Mouse (Mus musculus): Measurements from ENCODE around the gene Cavin1. TPM values are rescaled to one million over a fixed set of nuclear protein-coding genes. Genes with fewer than 3 reads are reported as not detected.
A peak's percentile ranks its signal among the peaks of the same experiment; 100 is the strongest.

The Cavin1 gene
- total RNA-seq, 1 experiment from 2014 or later, result 8.4 TPM

DNA sequence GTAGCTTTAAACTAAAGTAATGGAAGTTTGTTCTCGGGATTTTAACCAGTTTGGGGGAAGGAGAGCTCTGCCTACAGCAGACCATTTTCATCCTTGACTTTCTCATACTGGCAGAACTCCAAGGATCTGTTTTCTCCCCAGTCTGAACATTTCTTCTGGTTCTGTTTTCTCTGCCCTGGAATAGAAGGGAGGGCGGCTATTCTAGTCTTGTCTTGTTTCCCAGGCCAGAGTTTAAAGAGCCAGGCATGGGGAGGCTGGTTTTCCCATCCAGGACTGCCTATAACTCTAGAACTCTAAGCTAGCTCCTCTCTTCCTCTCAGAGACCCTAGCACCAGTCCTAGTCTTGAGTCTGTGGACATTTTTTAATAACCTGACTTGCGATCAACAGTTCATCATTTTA is 10.9 kb downstream of the Cavin1 start:
- no peak for ATAC-seq (replicated peaks; ENCODE audit: low read depth, poor library complexity, severe bottlenecking)

DNA sequence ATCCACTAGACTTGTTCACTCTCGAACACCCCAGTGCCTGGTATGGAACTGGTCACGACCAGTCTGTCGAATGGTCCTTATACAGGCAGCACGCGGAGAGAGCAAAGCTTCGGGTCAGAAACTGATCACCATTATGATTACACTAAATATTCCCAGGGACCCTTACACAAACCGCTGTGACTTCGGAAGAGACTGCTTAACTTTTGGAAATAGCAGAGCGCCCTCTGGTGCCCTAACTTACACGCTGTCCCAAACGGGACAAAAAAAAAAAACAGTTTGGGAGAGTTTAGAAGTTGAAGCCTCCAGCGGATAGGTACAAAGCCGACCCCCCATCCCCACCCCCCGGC is 11.2 kb downstream of the Cavin1 start:
- peak; percentile 24; the same call in 1 of the 2 replicates for ATAC-seq (replicated peaks; ENCODE audit: low read depth, poor library complexity, severe bottlenecking)

DNA sequence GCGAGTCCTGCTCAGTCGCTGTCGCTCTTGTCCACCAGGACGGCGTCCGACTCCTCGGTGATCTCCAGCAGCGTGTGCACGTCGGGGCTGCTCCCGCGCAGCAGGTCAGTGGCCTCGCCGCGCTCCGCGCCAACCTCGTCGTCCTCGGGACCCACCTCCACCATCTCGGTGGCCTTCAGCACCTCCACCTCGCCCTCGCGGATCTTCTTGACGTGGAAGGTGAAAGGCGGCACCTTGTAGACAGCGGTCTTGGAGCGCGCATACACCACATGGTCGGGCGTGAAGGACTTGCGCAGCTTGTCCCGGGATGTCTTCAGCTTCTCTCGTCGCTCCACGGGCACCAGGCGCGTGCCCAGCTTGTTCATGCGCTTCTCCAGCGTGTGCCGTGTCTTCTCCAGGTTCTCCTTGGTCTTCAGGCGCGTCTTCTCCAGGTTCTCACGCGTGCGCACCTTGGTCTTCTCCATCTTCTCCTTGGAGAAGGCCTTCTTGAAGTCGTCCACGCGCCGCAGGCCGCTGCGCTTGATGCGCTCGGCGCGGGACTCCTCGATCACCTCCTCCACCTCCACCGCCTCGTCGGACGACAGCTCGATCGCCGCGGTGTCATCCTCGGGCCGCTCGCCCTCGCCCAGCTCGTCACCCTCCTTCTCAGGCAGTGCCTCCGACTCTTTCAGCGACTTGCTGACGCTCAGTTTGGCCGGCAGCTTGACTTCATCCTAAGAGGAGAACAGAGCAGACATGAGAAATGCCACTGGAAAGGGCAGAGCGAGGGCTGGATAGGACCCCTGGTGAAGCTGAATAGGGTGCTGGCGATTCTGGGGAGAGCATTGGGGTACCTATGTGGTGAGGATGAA is 11.8 kb downstream of the Cavin1 start:
- ATAC-seq (replicated peaks; ENCODE audit: low read depth, poor library complexity, severe bottlenecking), result no peak

DNA sequence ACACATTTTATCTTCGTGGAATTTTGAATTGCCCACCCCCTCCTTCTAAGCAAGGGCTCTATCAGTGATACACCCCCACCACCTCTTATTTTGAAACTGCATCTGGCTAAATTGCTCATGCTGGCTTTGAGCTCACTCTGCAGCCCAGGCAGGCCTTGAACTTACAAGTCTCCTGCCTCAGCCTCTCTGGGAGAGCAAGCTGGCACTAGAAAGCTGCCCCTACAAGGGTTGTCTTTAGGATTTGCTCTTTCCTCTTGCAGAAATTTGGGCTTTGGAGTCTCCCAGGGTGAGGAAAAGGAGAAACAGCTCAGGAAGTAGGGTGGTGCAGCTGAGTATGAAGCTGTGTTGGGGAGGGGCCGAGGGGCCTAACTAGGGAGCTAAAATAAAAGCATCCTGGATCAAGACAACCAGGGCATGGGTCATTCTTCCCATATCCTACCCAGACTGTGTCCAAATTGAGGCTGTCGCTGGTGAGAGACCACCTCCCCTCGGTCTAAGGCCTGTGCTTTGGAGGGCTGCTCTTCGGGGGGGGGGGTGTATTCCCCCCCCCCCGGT is 12.7 kb downstream of the Cavin1 start:
- ATAC-seq (replicated peaks; ENCODE audit: low read depth, poor library complexity, severe bottlenecking), result no peak

DNA sequence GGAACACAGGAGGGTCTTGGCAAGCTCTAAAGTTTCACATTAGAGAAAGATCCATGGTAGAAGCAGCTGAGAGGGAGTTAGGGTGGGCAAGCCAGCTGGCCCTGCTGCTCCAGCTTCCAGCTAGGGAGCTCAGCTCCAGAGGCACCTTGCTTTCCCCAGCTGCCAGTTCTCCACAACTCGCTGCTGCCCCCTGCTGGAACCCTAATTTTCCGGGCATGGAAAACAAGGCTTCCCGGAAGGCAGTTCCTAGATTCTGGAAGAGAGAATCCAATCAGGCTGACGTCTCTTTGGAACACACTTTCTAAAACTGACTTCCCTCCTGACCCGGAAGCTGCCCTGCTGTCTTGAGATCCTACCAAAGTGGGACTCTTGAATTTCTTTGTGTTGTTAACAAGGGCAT is 13.4 kb downstream of the Cavin1 start:
- 0 out of 2 replicates have a peak, but pooled peaks have one; percentile 26 for ATAC-seq (replicated peaks; ENCODE audit: low read depth, poor library complexity, severe bottlenecking)

DNA sequence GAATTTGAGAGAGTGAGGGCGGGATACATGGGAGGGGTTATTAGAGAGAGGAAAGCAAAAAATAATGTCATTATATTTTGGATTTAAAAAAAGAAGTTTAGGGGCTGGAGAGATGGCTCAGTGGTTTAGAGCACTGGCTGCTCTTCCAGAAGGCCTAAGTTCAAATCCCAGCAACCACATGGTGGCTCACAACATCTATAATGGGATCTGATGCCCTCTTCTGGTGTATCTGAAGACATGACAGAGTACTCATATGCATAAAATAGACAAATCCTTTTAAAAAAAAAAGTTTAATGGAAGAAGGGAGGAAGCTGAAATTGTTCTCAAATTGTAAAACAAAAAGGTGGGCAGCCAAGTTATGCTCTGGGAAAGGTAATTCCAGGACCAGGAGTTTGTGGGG is 21.1 kb downstream of the Cavin1 start:
- ATAC-seq (replicated peaks; ENCODE audit: low read depth, poor library complexity, severe bottlenecking), result no peak

DNA sequence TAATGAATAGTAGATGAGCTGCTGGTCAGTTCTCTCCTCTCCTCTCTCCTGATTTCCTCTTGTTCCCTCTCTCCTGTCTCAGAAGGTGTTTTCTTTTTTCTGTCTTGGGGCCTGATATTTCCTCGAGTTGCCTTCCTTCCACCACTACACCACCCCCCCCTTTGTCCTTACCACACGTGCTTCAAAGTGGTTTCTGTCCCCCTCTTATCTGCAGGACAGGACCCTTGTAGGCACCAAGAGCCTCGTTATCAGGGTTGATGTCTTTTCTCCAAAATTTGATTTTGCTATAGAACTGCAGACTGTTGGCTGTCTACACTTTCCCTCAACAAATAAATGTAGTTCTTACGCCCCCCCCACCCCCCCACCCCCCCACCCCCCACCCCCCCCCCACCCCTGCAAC is 22.4 kb downstream of the Cavin1 start:
- no peak for ATAC-seq (replicated peaks; ENCODE audit: low read depth, poor library complexity, severe bottlenecking)

DNA sequence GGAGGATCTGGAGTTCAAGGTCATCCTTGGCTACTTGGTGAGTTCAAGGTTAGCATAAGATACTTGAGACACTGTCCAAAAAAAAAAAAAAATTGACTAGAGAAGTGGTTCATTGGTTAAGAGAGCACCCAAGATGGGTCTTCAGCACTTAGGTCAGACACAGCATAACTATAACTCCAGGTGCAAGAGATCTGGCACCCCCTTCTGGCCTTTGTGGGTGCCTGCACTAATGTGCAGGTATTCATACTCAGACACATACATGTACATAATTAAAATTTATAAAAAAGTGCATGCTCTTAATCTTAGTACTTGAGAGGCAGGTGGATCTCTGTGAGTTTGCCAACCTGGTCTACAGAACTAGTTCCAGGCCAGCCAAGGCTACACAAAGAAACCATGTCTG is 23.1 kb downstream of the Cavin1 start:
- ATAC-seq (replicated peaks; ENCODE audit: low read depth, poor library complexity, severe bottlenecking), result peak; percentile 39; the same call in 1 of the 2 replicates

DNA sequence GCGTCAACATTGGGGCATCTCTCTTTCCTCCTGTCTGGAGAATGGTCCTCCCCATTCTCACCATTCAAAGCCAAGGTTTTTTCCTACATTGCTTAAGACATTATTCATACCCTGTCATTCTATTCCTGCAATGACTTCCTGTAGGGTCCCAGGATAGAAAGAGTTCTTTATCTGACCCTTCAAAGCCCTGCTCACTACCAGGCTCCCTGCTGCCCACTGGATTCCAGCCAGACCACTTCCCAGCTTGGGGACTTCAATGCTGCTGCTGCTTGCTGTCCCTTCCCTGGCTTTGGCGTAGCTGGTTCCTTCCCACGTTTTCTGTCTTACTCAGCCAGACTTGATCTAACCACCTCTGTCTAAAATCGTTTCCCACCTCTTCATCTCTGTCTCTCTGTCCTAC is 23.8 kb downstream of the Cavin1 start:
- ATAC-seq (replicated peaks; ENCODE audit: low read depth, poor library complexity, severe bottlenecking), result peak; percentile 50

DNA sequence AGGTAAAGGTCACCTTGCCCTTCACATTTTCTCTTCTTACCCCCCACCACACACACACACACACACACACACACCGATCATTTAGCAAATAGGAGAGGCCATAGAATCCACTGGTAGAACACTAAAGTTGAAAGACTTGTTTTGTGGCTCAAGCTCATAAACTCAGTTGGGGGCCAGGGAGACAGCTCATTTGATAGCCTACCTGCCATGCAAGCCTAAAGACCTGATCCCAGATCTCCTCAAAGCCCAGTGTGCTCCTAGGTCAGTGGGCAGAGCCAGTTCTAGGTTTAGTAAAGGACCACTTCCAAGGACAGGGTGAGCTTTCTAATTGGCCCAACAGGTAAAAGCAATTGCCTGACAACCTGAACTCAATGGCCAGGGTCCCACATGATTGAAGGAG is 28.3 kb downstream of the Cavin1 start:
- ATAC-seq (replicated peaks; ENCODE audit: low read depth, poor library complexity, severe bottlenecking), result no peak

DNA sequence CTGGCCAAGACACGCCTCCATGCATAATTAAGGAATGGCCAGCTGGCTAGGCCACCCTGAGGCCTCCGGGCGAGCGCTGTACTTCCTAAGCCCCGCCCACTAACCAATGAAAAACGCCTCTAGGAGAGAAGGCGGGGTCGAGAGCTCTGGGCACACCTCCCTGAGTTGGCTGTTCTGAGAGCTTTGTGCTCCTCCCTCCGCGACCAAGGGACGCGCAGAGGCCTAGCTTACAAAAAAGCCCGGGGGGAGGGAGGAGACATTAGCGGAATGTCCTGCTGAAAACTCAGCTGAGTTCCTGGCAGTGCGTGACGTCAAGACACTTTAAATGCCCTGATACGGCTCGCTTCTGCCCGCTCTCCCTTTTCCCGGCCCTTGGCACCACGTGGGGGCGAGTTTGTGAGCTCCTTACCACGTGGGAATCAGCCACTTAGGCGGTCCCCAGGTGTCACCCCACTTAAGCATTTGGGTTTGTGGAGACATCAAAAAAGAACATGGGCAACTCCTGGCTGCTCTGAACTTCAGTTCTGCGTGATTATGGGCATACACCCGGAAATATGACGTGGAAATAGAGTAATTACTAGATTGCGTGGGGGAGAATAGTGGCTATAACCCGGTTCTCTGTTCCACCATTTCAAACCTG is 31.1 kb downstream of the Cavin1 start, which contains the start of gene Stat3:
Gene Stat3 (minus strand): TSS at position 29 of the 640 bp plus-strand sequence.
- ATAC-seq (replicated peaks; ENCODE audit: low read depth, poor library complexity, severe bottlenecking), result peak; percentile 84

DNA sequence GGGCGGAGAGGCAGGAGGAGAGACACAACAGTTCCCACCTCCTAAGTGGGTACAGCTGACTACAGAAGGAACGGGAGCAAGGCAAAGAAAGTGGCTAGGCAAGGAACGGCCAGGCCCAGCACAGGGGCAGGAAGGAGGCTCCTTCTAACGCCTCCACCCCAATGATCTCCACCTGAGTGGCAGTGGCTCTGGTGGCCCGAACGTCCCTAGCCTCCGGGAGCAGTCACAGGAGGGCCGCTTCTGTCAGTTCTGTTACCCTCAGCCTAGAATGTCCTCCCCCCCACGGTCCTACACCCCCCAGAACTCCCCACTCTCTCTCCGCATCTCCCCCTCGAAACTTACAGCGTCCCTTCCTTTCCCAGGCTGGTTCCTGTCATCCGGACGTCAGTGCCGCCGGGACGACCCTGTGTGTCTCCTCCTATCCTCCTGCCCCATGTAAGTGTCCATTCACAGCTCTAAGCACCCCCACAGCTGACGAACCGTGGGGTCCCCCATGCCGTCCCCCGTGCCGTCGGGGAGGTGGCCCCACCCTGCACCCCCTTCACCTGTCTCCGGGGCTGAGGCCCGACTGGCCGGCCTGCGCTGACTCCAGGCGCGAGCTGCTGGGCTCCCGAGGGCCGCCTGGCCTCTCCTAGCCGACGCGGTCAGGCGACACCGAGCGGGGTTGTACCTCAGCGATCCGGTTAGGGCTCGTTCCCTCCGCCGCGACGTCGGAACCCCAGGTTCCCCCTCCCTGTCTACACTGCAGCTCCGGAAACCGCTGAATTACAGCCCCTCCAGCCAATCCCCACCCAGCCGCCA is 31.8 kb downstream of the Cavin1 start:
- ATAC-seq (replicated peaks; ENCODE audit: low read depth, poor library complexity, severe bottlenecking), result no peak

DNA sequence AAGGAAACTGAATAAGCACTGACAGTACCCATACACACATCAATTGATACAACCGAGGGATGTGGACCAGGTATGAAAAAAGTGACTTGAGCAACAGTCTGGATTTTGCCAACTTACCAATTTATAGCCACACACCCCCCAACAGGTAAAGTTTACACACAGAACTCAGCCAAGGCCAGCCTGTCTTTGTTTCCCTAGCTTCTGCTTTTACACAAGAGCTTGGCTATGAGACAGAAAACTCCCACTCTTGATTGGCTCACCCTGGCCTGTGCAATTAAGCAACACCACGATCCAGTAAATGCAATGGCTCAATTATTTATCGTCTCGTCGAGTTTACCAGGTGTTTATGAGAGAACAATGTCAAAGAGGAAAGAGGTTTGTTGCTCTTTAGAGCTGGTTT is 32.6 kb downstream of the Cavin1 start:
- ATAC-seq (replicated peaks; ENCODE audit: low read depth, poor library complexity, severe bottlenecking), result no peak

DNA sequence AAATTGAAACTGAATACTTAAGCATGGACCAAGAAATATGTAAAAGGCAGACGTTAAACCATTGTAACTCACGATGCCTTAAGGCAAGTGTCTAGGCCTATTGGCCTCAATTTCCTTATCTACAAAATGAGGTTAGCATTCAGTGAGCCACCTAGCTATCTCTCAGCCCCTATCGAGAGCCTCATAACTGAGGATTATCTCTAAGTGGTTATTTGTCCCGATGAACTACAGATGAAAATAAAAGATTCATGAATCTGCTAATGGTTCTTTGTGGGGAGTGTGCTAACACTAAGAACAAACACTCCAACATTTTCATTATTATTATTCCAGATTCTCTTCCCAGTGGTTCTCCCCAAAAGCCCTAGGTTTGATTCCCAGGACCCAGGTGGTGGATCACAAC is 33.4 kb downstream of the Cavin1 start:
- no peak for ATAC-seq (replicated peaks; ENCODE audit: low read depth, poor library complexity, severe bottlenecking)

DNA sequence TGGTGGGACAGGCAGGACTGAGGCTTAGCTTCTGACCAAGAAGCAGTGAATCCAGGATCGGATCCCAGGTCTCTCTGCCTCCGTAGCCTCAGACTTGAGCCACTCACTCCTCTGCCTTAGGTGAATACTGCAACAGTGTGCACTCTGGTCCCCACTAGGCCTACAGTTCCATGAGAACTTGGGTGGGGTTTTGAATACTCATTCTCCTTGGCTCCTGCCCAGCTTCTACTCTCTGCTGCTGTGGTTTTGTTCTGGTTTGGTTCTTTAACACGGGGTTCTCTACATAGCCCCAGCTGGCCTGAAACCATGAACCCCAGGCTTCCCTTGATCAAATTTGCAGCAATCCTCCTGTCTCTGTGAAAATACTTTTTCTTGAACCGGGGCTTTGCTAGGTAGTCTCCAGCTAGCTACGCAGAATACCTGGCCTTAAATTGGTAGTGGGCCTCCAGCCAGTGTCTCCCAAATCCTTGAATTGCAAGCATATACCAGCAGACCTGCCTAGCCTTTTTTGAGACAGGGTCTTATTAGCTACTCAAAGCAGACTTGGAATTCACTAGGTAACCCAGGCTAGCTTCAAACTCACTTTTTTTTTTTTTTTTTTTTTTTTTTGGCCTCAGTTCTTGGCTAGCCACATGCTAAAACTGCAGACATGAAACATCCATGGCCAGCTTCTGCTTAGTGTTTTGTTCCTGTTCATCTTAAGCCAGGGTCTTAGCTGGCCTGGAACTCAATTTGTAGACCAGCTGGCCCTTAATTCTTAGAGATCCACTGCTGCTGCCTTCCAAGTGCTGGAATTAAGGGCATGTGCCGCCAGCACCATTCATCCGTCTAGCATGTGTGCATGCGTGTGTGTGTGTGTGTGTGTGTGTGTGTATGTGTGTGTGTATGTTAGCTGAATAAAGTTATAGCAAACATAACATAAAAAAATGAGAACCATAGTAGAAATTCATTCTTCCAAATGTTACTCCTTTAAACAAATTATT is 35.0 kb downstream of the Cavin1 start:
- ATAC-seq (replicated peaks; ENCODE audit: low read depth, poor library complexity, severe bottlenecking), result peak; percentile 31

DNA sequence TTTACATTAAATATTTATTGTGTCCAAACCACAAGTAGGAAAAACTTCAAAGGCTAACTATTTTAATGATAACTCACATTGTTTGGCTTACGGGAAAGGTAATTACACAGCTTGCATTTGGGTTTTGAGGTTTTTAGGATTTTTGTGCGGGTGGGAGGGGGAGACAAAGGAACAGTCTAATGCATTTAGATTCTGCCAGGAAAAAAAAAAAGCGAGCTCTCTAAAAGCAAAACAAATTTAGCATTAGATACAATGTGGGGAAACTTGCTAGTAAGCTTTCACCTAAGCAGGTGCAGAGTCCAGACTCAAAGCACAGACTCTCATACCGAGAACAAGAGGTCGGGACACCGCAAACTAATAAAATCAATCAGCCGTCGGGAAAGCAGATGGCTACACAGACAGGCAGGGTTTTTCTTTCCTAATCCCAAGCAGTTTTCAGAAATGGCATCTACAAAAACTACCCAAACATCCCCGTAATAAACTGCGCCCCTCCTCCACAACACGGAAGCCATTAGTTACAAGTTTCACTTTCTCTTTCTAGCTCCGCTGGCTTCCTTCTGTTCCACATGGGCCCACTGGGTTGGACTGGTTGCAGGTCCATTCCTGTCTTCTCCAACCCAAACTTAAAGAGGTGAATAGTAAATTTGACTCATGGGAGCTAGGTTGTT is 39.3 kb downstream of the Cavin1 start:
- peak; percentile 72 for ATAC-seq (replicated peaks; ENCODE audit: low read depth, poor library complexity, severe bottlenecking)

DNA sequence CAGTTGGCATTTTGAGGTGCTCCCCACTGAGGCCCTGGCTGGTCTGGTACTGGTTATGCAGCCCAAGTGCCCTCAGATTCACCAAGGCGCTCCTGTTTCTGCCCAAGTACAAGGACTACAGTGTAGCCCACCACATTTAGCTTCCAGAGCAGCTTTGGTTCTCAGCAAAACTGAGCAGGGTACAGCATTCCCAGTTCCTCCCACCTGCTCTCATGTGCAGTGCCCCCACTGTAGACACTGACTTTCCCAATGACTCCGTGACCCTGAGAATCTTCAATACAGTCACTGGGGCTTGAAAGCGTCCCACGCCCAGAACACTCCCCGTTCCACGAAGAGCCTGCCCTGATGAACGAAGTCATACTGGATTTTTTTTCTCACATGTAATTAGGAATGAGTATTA is 40.1 kb downstream of the Cavin1 start:
- no peak for ATAC-seq (replicated peaks; ENCODE audit: low read depth, poor library complexity, severe bottlenecking)

DNA sequence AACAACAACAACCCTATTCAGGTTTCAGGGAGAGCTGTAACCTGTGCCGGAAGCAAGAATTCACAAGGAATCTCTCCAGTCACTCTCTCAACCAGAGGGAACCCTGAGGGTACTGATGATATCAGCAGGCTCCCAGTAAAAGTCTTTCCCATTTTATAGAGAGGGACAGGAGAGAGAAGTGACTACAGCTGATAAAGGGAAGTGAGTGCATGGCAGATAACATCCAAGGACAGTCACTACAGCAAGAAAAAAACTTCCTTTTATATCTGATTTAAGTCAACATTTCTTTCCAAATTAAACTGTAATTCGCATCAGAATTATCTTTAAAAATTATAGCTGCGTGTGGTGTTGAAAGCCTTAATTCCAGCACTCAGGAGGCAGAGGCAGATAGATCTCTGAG is 43.3 kb downstream of the Cavin1 start:
- ATAC-seq (replicated peaks; ENCODE audit: low read depth, poor library complexity, severe bottlenecking), result no peak

DNA sequence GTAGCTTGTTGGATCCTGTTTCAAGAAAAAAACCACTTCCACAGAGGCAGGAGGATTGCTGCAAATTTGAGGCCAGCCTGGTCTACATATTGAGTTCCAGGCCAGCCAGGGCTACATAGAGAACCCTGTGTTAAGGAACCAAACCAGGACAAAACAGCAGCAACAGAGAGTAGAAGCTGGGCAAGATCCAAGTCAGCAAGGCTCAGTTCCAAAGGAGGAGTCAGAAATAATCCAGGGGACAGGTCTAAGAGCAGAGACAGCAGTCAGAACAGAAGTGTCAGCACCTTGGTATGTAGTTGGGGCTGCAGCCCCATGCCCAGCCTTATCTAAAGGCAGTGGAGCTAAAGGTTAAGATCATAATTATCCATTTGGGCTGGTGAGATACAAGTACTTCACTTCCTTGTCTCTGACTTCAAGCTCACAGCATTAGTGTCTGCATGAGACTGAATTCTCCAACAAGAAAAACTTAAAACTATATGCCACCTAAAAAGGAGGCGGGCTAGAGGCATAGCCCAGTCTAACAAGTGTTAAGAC is 46.2 kb downstream of the Cavin1 start:
- no peak for ATAC-seq (replicated peaks; ENCODE audit: low read depth, poor library complexity, severe bottlenecking)
